Mouse (Mus musculus) heart, postnatal 0 days (tissue): ENCODE data around the gene Slc25a20. TPM values are rescaled to one million over a fixed set of nuclear protein-coding genes. Genes with fewer than 3 reads are reported as not detected.

Experiments used
- ATAC-seq: fragments of 200-750 bp; cut with Nextera tagmentation; 2 replicates; pipeline ENCODE4 v1.8.0; 2017; ENCODE audit warnings: low read depth, moderate number of reproducible peaks, moderate library complexity; ENCODE audit not compliant: insufficient read depth
- DNase-seq: peaks from one replicate; pipeline ENCODE4 v3.0.0-alpha.2; 2016; ENCODE audit warnings: low spot score
- H3K27ac ChIP-seq: fragments of 300-500 bp; sonication (generic); 2 replicates; pipeline ENCODE4 v1.5.1; 2014; ENCODE audit warnings: low read depth, mild to moderate bottlenecking
- H3K27me3 ChIP-seq: fragments of 300-500 bp; sonication (generic); 2 replicates; pipeline ENCODE4 v1.6.1; 2014; ENCODE audit warnings: low read length, mixed read lengths; ENCODE audit not compliant: control insufficient read depth, insufficient read depth
- H3K36me3 ChIP-seq: fragments of 300-500 bp; sonication (generic); replicated peaks from 2 replicates; pipeline ENCODE4 v1.6.1; 2014; ENCODE audit warnings: low read length, mixed read lengths; ENCODE audit not compliant: control insufficient read depth, insufficient read depth
- H3K4me1 ChIP-seq: fragments of 300-500 bp; sonication (generic); 2 replicates; pipeline ENCODE4 v1.6.1; 2014; ENCODE audit warnings: antibody characterized with exemption; ENCODE audit not compliant: control insufficient read depth, insufficient read depth
- H3K4me2 ChIP-seq: fragments of 300-500 bp; sonication (generic); 2 replicates; pipeline ENCODE4 v1.6.1; 2014; ENCODE audit warnings: low read depth, mild to moderate bottlenecking, low read length, moderate library complexity
- H3K4me3 ChIP-seq: fragments of 300-500 bp; sonication (generic); 2 replicates; pipeline ENCODE4 v1.5.1; 2014; ENCODE audit warnings: low read depth, low read length
- H3K9ac ChIP-seq: fragments of 300-500 bp; sonication (generic); replicated peaks from 2 replicates; pipeline ENCODE4 v1.6.1; 2014; ENCODE audit warnings: low read depth, low read length, mixed read lengths
- H3K9me3 ChIP-seq: fragments of 300-500 bp; sonication (generic); replicated peaks from 2 replicates; pipeline ENCODE4 v1.6.1; 2016; ENCODE audit warnings: low read length; ENCODE audit not compliant: control insufficient read depth
- CTCF ChIP-seq: IDR thresholded peaks from 2 replicates; pipeline ENCODE4 v1.5.1; 2016; ENCODE audit warnings: antibody characterized with exemption, control low read depth, low read depth
- EP300 ChIP-seq: IDR thresholded peaks from 2 replicates; pipeline ENCODE4 v1.6.1; 2016; ENCODE audit warnings: antibody characterized with exemption, low read depth
- WGBS: fragments of 180-500 bp; shearing (Covaris S2); extraction: QIAGEN DNeasy Blood & Tissue Kit; methylation state at CpG from one replicate; pipeline ENCODE4 v1.1.7; 2014; 5-methylcytosine and 5-hydroxymethylcytosine counted together
- polyA plus RNA-seq: library from polyadenylated mRNA; unstranded; fragments of >200 nt; fragmentation: Nextera tagmentation; extraction: Ambion mirVana; gene quantifications from 2 replicates; pipeline ENCODE4 v1.2.1, GENCODE M21; 2015
- total RNA-seq: library from RNA; depleted of rRNA; stranded (reverse); fragments of >200 nt; gene quantifications from 2 replicates; pipeline ENCODE4 v1.2.3, GENCODE M21; 2014; ENCODE audit warnings: low replicate concordance; rRNA removed

The Slc25a20 gene
- 95.7 and 137 TPM in 2 replicates for total RNA-seq
- 240 and 248 TPM in 2 replicates for polyA plus RNA-seq

DNA sequence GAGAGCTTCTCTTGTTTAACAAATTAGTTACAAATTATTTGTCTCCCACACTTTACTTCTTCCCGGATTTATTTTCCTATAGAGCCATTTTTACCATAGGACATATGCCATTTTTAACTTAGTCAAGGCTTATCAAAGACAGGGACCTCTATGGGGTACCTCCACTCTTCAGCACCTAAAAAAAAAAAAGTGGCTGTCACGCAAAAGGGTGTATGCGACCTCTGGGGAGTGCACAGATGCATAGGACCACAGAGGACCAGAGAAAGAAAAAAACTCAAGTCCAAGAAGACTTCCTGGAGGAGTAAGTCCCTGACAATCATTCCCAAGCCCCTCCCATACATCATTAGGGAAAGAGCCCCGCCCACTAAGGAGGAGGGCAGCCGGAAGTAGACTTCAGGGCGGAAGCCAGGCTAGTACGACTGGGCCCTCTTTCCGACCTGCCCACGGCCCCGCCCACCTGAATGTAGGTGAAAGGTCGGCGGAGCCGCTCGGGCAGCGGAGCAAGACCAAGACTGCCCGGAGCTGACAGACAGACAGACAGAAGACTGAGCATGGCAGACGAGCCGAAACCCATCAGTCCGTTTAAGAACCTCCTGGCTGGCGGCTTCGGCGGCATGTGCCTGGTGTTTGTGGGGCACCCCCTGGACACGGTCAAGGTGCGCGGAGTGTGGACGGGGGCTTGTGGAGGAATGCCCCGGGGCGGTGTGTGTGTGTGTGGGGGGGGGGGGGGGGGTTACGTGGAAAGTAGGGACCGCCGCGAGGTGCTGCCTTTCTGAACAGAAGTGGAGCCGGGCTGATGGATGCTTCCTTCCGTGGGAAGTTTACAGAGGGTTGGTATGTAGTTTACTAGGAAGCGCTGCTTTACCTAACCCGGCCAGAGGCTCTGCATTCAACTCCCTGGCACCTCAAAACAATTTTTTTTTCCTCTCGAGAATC is at the start of gene Slc25a20:
Gene Slc25a20, plus strand, starts transcription at position 412 of the 936 bp plus-strand sequence.
- Histone ChIP-seq H3K27me3 (no peaks in the 10 kb centered on the region), H3K4me3 (peak within 1 kb of the TSS; percentile 80), H3K27ac (peak within 1 kb of the TSS; percentile 84), H3K9me3 (no peaks in the 10 kb centered on the region), H3K9ac (peak within 1 kb of the TSS; percentile 64), H3K36me3 (0 out of 2 replicates have a peak, but pooled peaks cover 5% of the 10 kb centered on the region), H3K4me1 (peaks cover 8% of the 10 kb centered on the region; the same call in 1 of the 2 replicates), H3K4me2 (peak within 1 kb of the TSS; percentile 80)
- TF ChIP-seq CTCF, result no peak
- 0 out of 2 replicates have a peak, but pooled peaks have one; percentile 32 for TF ChIP-seq EP300
- DNase-seq, result peak; percentile 91
- peak; percentile 96 for ATAC-seq
- WGBS, result 1% methylated on average over 37 of the region's 37 CpGs

- H3K4me2 ChIP-seq, result no peak overlapping the region
- 75% methylated on average over 1 of the region's 1 CpGs for WGBS
- no peak overlapping the region for H3K9ac ChIP-seq
- H3K27me3 ChIP-seq, result no peaks in the 10 kb centered on the region
- no peaks in the 10 kb centered on the region for H3K9me3 ChIP-seq
- DNase-seq (no peak), ATAC-seq (no peak)
- TF ChIP-seq EP300 (no peak), CTCF (no peak)
- H3K4me3 ChIP-seq, result no peak overlapping the region
- H3K36me3 ChIP-seq, result peaks cover 79% of the 10 kb centered on the region
- H3K27ac ChIP-seq, result no peak overlapping the region
- no peaks in the 10 kb centered on the region for H3K4me1 ChIP-seq
These were observed 44.6 kb upstream of the Slc25a20 start for GRCm38 (mm10) chr9:108617301-108617700.

DNA sequence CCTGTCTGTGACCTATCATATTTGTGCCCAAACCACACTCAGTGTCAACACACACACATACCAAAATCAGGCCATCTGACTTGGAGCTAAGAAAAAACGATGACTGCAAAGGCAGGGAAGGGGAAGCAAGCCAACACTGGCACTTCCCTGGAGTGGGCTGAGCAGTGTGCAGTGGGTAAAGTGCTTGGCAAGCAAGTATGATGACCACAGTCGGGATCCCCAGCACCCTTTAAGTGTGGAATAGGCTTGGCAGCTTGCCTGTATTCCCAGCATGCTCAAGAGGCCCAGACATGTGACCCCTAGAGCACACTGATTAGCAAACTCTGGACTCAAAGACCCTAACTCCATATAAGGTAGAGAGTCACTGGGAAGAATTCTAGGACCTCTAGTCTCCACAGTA is 35.4 kb upstream of the Slc25a20 start:
- no peaks in the 10 kb centered on the region for H3K9me3 ChIP-seq
- H3K27ac ChIP-seq, result peak overlapping the region; percentile 93
- ATAC-seq (peak; percentile 99), DNase-seq (peak; percentile 95)
- H3K4me2 ChIP-seq, result no peak overlapping the region
- peaks cover 8% of the 10 kb centered on the region; the same call in 1 of the 2 replicates for H3K36me3 ChIP-seq
- H3K4me3 ChIP-seq, result no peak overlapping the region
- H3K9ac ChIP-seq, result no peak overlapping the region
- WGBS, result 18% methylated on average over 2 of the region's 2 CpGs
- peak; percentile 79; the same call in 1 of the 2 replicates for TF ChIP-seq EP300
- no peak for TF ChIP-seq CTCF
- peaks cover 12% of the 10 kb centered on the region for H3K4me1 ChIP-seq
- H3K27me3 ChIP-seq, result no peaks in the 10 kb centered on the region

DNA sequence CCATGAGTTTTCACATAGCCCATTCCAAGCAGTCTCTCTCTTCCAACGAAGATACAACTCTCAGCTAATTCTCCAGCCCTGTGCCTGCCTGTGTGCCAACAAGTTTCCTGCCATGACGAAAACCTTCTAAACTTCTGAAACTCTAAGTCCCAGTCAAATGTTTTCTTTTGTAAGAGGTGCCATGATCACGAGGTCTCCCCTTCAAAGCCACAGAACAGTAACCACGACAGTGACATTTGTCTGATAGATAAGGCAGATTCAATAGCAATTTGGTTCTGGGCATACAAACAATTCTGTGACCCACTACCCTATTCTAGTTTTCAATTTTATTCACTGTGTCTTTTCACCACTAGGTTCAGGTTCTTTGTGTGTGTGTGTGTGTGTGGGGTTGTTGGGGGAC is 33.7 kb upstream of the Slc25a20 start:
- no peaks in the 10 kb centered on the region for H3K9me3 ChIP-seq
- H3K27me3 ChIP-seq, result no peaks in the 10 kb centered on the region
- DNase-seq (no peak), ATAC-seq (no peak)
- TF ChIP-seq CTCF (no peak), EP300 (no peak)
- H3K9ac ChIP-seq, result no peak overlapping the region
- H3K4me2 ChIP-seq, result no peak overlapping the region
- WGBS, result 45% methylated on average over 4 of the region's 4 CpGs
- H3K4me1 ChIP-seq, result peaks cover 15% of the 10 kb centered on the region
- no peak overlapping the region for H3K4me3 ChIP-seq
- H3K36me3 ChIP-seq, result peaks cover 8% of the 10 kb centered on the region; the same call in 1 of the 2 replicates
- peak overlapping the region; percentile 93 for H3K27ac ChIP-seq

DNA sequence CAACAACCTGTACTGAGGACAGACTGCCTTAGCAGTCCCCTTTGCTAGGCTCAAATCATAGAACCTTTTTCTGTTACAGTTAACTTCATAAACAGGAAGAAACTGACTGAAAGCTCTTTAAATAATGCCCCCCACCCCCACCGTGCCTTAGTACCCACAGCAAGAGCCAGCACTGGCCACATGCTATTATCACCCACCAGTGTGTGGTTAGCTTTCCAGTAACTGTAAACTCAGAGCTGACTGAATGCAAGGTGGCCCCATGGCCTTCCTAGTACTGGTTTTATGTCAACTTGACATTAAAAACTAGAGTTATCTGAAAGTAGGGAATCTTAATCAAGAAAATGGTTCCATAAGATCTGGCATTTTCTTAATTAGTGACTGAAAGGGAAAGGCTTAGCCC is 31.2 kb upstream of the Slc25a20 start:
- no peak for TF ChIP-seq EP300
- TF ChIP-seq CTCF, result no peak
- Histone ChIP-seq H3K4me1 (peaks cover 15% of the 10 kb centered on the region), H3K27me3 (no peaks in the 10 kb centered on the region), H3K36me3 (peaks cover 8% of the 10 kb centered on the region; the same call in 1 of the 2 replicates), H3K9me3 (no peaks in the 10 kb centered on the region), H3K27ac (no peak overlapping the region), H3K9ac (no peak overlapping the region), H3K4me3 (no peak overlapping the region), H3K4me2 (no peak overlapping the region)
- DNase-seq (no peak), ATAC-seq (no peak)
- WGBS, result 63% methylated on average over 1 of the region's 1 CpGs
